Mouse (Mus musculus) spleen, adult 2 months (tissue): Measurements from ENCODE around the gene Ahcyl1. TPM values are rescaled to one million over a fixed set of nuclear protein-coding genes. Genes with fewer than 3 reads are reported as not detected.

Experiments used
- DNase-seq, 2 experiments: peaks; one replicate each; pipeline versions ENCODE4 v3.0.0 to v3.0.0-alpha.2; 2012 to 2021; ENCODE audit warnings: low spot score in 2 of 2, low read depth in 1 of 2
- H3K27ac ChIP-seq: fragments of 200-500 bp; 2 replicates; pipeline ENCODE4 v1.5.1; 2012; ENCODE audit warnings: low read length, inconsistent platforms; ENCODE audit not compliant: insufficient read depth
- H3K27me3 ChIP-seq: fragments of 200-500 bp; 2 replicates; pipeline ENCODE4 v1.6.1; 2012; ENCODE audit warnings: mild to moderate bottlenecking, moderate library complexity, low read length, inconsistent platforms; ENCODE audit not compliant: control insufficient read depth, insufficient read depth
- H3K36me3 ChIP-seq: fragments of 200-500 bp; 2 replicates; pipeline ENCODE4 v1.6.1; 2012; ENCODE audit warnings: mild to moderate bottlenecking, low read length, inconsistent platforms; ENCODE audit not compliant: control insufficient read depth, insufficient read depth
- H3K4me1 ChIP-seq: fragments of 200-500 bp; 2 replicates; pipeline ENCODE4 v1.6.1; 2011; ENCODE audit warnings: inconsistent platforms; ENCODE audit not compliant: control insufficient read depth, insufficient read depth, insufficient read length
- H3K4me3 ChIP-seq: fragments of 200-500 bp; 2 replicates; pipeline ENCODE4 v1.5.1; 2011; ENCODE audit warnings: mild to moderate bottlenecking, inconsistent platforms; ENCODE audit not compliant: insufficient read depth, insufficient read length; ENCODE audit errors: extremely low read depth
- CTCF ChIP-seq: fragments of 200-500 bp; IDR thresholded peaks from 2 replicates; pipeline ENCODE4 v1.5.1; 2011; ENCODE audit warnings: mild to moderate bottlenecking, inconsistent platforms; ENCODE audit not compliant: insufficient read depth, insufficient read length, insufficient replicate concordance; ENCODE audit errors: extremely low read depth
- POLR2A ChIP-seq: fragments of 200-500 bp; IDR thresholded peaks from 2 replicates; pipeline ENCODE4 v1.6.1; 2011; ENCODE audit warnings: low read depth, low read length, inconsistent platforms
- WGBS: fragments of 180-500 bp; shearing (Covaris S2); methylation state at CpG from one replicate; pipeline ENCODE4 v1.1.7; 2018; 5-methylcytosine and 5-hydroxymethylcytosine counted together
- polyA plus RNA-seq: library from polyadenylated mRNA; depleted of rRNA; stranded (reverse); fragments of >200 nt; gene quantifications from 2 replicates; pipeline ENCODE4 v1.2.3, GENCODE M21; 2012

The Ahcyl1 gene
- polyA plus RNA-seq, 1 experiment: 22.7 TPM

GRCm38 (mm10) chr3:107629411-107629810, 66.9 kb downstream of the Ahcyl1 start:
- H3K4me3 ChIP-seq: no peak overlapping the region
- H3K4me1 ChIP-seq: peaks cover 5% of the 10 kb centered on the region; the same call in 1 of the 2 replicates
- peaks cover 11% of the 10 kb centered on the region for H3K36me3 ChIP-seq
- no peaks in the 10 kb centered on the region for H3K27me3 ChIP-seq
- no peak for TF ChIP-seq POLR2A
- TF ChIP-seq CTCF: no peak
- no peak for DNase-seq
- no peak overlapping the region for H3K27ac ChIP-seq
- WGBS: 89% methylated on average over 4 of the region's 4 CpGs

- Histone ChIP-seq H3K36me3 (peaks cover 14% of the 10 kb centered on the region), H3K4me3 (no peak overlapping the region), H3K4me1 (peaks cover 5% of the 10 kb centered on the region; the same call in 1 of the 2 replicates), H3K27ac (no peak overlapping the region), H3K27me3 (no peaks in the 10 kb centered on the region)
- no peak for DNase-seq
- TF ChIP-seq CTCF (no peak), POLR2A (no peak)
- 88% methylated on average over 2 of the region's 2 CpGs for WGBS
Measured at GRCm38 (mm10) chr3:107628551-107628950, 67.8 kb downstream of the Ahcyl1 start.

DNA sequence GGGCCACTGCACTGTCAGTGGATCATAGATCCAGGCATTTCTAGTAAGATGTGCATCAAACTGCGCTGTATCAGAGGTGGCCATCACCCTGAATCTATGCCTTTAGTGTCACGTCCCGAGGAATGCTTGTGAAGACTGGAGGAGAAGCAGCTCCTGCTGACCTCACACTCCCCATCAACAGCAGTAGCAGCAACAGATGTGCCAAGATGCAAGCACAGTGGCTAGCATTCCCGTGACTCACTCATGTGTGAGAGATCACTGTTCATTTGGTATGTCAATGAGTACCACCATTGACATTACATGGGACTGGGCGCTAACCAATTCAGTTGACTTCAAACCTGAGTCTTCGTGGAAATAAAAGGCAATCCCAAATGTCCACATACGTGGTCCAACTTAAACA, 68.7 kb downstream of the Ahcyl1 start:
- H3K27ac ChIP-seq: no peak overlapping the region
- H3K36me3 ChIP-seq: peaks cover 20% of the 10 kb centered on the region
- no peak overlapping the region for H3K4me3 ChIP-seq
- WGBS: 94% methylated on average over 7 of the region's 7 CpGs
- no peak for TF ChIP-seq POLR2A
- TF ChIP-seq CTCF: no peak
- no peaks in the 10 kb centered on the region for H3K27me3 ChIP-seq
- no peak for DNase-seq
- peaks cover 5% of the 10 kb centered on the region; the same call in 1 of the 2 replicates for H3K4me1 ChIP-seq

DNA sequence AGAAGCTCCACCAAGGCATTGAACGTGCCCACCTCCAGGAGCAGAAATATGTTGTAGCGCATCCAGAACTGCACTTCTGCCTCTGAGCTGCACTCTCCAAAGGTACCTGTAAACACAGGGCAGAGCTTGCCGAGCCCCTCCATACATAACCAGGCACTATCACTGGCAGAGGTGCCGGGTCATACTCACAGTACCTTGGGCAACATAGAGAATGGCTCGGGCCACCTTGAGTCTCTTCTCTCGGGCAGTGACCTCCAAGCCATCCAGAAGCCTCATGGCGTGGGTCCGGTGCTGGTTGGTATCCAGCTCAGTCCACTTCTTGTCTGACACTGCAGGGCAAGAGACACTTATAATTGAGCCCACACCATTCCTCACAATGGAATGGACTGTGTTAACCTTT, 69.6 kb downstream of the Ahcyl1 start:
- Histone ChIP-seq H3K4me3 (no peak overlapping the region), H3K36me3 (peaks cover 25% of the 10 kb centered on the region), H3K27me3 (no peaks in the 10 kb centered on the region), H3K4me1 (peaks cover 5% of the 10 kb centered on the region; the same call in 1 of the 2 replicates), H3K27ac (no peak overlapping the region)
- DNase-seq: no peak
- TF ChIP-seq POLR2A (no peak), CTCF (no peak)
- WGBS: 94% methylated on average over 8 of the region's 8 CpGs

DNA sequence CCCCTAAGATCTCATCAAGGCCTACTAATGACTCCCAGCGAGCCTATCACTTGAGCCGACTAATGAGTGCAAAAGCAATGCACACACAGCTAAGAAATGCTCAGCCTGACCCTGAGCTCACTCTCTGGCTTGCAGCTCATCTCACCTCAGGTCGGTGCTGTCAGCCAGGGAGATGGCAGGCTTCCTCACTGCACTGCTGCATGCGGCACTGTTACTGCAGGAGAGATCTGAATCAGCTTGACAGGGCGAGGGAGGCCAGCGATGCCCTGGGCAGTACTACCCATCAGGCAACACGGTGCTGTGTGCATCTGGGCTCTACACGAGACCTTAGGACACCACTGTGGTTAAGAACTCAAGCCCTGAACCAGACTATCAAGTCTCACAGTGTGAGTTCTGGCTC, 70.8 kb downstream of the Ahcyl1 start:
- 95% methylated on average over 8 of the region's 8 CpGs for WGBS
- Histone ChIP-seq H3K4me3 (no peak overlapping the region), H3K4me1 (peaks cover under 1% of the 10 kb centered on the region; the same call in 1 of the 2 replicates), H3K27ac (no peak overlapping the region), H3K27me3 (no peaks in the 10 kb centered on the region), H3K36me3 (peaks cover 31% of the 10 kb centered on the region)
- no peak for TF ChIP-seq POLR2A
- no peak for TF ChIP-seq CTCF
- no peak for DNase-seq

GRCm38 (mm10) chr3:107624424-107624823, 71.9 kb downstream of the Ahcyl1 start:
- no peak overlapping the region for H3K4me3 ChIP-seq
- no peaks in the 10 kb centered on the region for H3K27me3 ChIP-seq
- TF ChIP-seq CTCF: no peak
- no peak for TF ChIP-seq POLR2A
- 88% methylated on average over 8 of the region's 8 CpGs for WGBS
- H3K4me1 ChIP-seq: no peaks in the 10 kb centered on the region
- peaks cover 39% of the 10 kb centered on the region for H3K36me3 ChIP-seq
- no peak overlapping the region for H3K27ac ChIP-seq
- DNase-seq: no peak

DNA sequence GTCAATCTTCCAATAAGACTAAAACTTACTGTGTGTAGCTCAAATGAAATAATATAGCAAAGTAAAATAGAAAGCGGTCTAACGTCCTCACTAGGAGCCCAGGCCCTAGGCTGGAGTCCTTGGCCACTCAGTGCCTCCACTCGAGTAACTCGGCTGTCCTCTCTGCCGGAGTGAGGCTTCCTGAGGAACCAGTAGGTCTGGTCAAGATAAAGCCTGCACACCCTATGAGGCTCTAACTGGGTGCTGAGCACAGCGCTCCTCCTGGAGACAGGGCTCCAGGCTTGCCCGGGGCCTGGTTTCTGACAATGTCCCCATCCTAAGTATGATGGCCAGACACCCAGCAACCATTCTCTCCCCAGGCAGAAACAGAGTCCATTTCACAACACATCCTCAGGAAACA, 73.8 kb downstream of the Ahcyl1 start:
- no peaks in the 10 kb centered on the region for H3K4me1 ChIP-seq
- DNase-seq: no peak
- TF ChIP-seq POLR2A (no peak), CTCF (no peak)
- no peaks in the 10 kb centered on the region for H3K27me3 ChIP-seq
- no peak overlapping the region for H3K4me3 ChIP-seq
- peaks cover 50% of the 10 kb centered on the region for H3K36me3 ChIP-seq
- WGBS: 98% methylated on average over 7 of the region's 7 CpGs
- H3K27ac ChIP-seq: no peak overlapping the region
